Mouse (Mus musculus): ENCODE measurements at regions not wholly inside any gene's neighbourhood (a gene's known extent, or its start where the extent isn't known, plus 50 kb on each side); places are given as distances from the start of the nearest gene placed in this dataset.

GRCm38 (mm10) chr3:154388656-154389055 lies 58.2 kb upstream of the Lhx8 start:
- no peak for DNase-seq

DNA sequence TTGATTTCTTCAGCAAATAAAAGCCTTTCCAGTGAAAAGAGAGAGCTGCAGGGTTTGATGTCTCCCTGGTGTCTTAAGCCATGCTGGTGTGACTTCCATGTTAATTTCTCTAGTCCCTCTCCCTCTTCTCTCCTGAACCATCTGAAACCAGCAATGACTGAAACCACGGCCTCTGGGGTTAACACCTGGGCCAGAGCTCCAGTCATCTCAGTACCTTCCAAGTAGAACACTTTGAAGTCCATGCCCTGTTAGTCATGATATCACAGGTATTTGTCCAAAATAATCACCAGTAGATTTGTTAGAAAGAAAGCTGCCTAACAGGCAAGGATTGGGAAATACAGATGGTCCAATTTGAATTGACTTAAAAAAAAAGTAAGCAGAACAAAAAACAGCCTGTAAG lies 56.8 kb upstream of the Lhx8 start:
- DNase-seq, result no peak

- no peak for DNase-seq
These were observed 55.4 kb upstream of the Lhx8 start for GRCm38 (mm10) chr3:154385831-154386312.

- DNase-seq, result no peak
These were observed 52.4 kb upstream of the Lhx8 start for GRCm38 (mm10) chr3:154382811-154383210.

DNA sequence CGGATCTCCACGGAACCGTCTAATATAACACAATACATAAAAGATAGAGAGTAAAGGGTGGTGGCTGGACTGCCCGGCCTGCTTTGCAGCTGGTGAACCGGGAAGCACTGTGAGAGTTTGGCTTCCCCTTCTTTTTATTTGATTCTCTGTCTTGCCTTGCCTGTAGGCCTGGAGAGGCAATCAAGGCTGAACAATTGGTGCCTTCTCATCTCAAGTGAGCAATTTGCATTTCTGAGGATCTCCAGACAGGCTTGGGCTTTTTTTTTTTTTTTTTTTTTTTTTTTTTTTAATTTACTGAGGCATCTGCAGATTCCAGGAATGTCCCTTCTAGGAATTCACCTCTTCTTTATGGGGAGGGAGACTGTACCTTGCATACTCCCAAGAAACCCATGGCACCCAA lies 51.1 kb upstream of the Lhx8 start:
- no peak for DNase-seq
